Mouse (Mus musculus): ENCODE data around the gene Plekhs1.

The Plekhs1 gene

GRCm38 (mm10) chr19:56461522-56462101, at the start of gene Plekhs1:
Gene Plekhs1 (plus strand): TSS chr19:56461640.
- in situ Hi-C loops (cut with MboI; ENCODE audit: unreplicated experiment in 2 of 2), result no loop called here

- in situ Hi-C loops (cut with MboI; ENCODE audit: unreplicated experiment in 2 of 2), result no loop called here
Measured at GRCm38 (mm10) chr19:56418404-56418803, 43.0 kb upstream of the Plekhs1 start.

- in situ Hi-C loops (cut with MboI; ENCODE audit: unreplicated experiment in 2 of 2), result no loop called here
Measured at GRCm38 (mm10) chr19:56419452-56419851, 42.0 kb upstream of the Plekhs1 start.

- in situ Hi-C loops (cut with MboI; ENCODE audit: unreplicated experiment in 2 of 2), result loop anchor here (5.0 to 10.0 kb wide), 4 partner anchors 357 to 614 kb away; no protein-coding TSS in a partner anchor
Measured at GRCm38 (mm10) chr19:56420345-56420744, 41.1 kb upstream of the Plekhs1 start.

GRCm38 (mm10) chr19:56422476-56423338, 38.7 kb upstream of the Plekhs1 start:
- in situ Hi-C loops (cut with MboI; ENCODE audit: unreplicated experiment in 2 of 2), result loop anchor here (5.0 to 10.0 kb wide), 4 partner anchors 355 to 612 kb away; no protein-coding TSS in a partner anchor

- in situ Hi-C loops (cut with MboI; ENCODE audit: unreplicated experiment in 2 of 2), result loop anchor here (5.0 to 10.0 kb wide), 4 partner anchors 354 to 611 kb away; no protein-coding TSS in a partner anchor
Measured at GRCm38 (mm10) chr19:56423370-56423769, 38.1 kb upstream of the Plekhs1 start.

- in situ Hi-C loops (cut with MboI; ENCODE audit: unreplicated experiment in 2 of 2), result loop anchor here (5.0 to 10.0 kb wide), 4 partner anchors 352 to 610 kb away; no protein-coding TSS in a partner anchor
Measured at GRCm38 (mm10) chr19:56424606-56425395, 36.6 kb upstream of the Plekhs1 start.

GRCm38 (mm10) chr19:56425492-56425891, 35.9 kb upstream of the Plekhs1 start:
- in situ Hi-C loops (cut with MboI; ENCODE audit: unreplicated experiment in 2 of 2), result loop anchor here (5.0 to 10.0 kb wide), 2 partner anchors 482 to 609 kb away; no protein-coding TSS in a partner anchor

GRCm38 (mm10) chr19:56430369-56430768, 31.1 kb upstream of the Plekhs1 start:
- in situ Hi-C loops (cut with MboI; ENCODE audit: unreplicated experiment in 2 of 2), result no loop called here

- in situ Hi-C loops (cut with MboI; ENCODE audit: unreplicated experiment in 2 of 2), result no loop called here
Measured at GRCm38 (mm10) chr19:56432706-56433105, 28.7 kb upstream of the Plekhs1 start.

GRCm38 (mm10) chr19:56433581-56433980, 27.9 kb upstream of the Plekhs1 start:
- in situ Hi-C loops (cut with MboI; ENCODE audit: unreplicated experiment in 2 of 2), result no loop called here

- in situ Hi-C loops (cut with MboI; ENCODE audit: unreplicated experiment in 2 of 2), result no loop called here
Measured at GRCm38 (mm10) chr19:56436380-56436779, 25.1 kb upstream of the Plekhs1 start.

GRCm38 (mm10) chr19:56438357-56439071, 22.9 kb upstream of the Plekhs1 start:
- in situ Hi-C loops (cut with MboI; ENCODE audit: unreplicated experiment in 2 of 2), result no loop called here

GRCm38 (mm10) chr19:56439072-56439434, 22.4 kb upstream of the Plekhs1 start:
- in situ Hi-C loops (cut with MboI; ENCODE audit: unreplicated experiment in 2 of 2), result no loop called here

- in situ Hi-C loops (cut with MboI; ENCODE audit: unreplicated experiment in 2 of 2), result no loop called here
Measured at GRCm38 (mm10) chr19:56443445-56443844, 18.0 kb upstream of the Plekhs1 start.

- in situ Hi-C loops (cut with MboI; ENCODE audit: unreplicated experiment in 2 of 2), result no loop called here
Measured at GRCm38 (mm10) chr19:56448784-56449183, 12.7 kb upstream of the Plekhs1 start.

GRCm38 (mm10) chr19:56449537-56449936, 11.9 kb upstream of the Plekhs1 start:
- in situ Hi-C loops (cut with MboI; ENCODE audit: unreplicated experiment in 2 of 2), result no loop called here

- in situ Hi-C loops (cut with MboI; ENCODE audit: unreplicated experiment in 2 of 2), result no loop called here
Measured at GRCm38 (mm10) chr19:56450892-56451291, 10.5 kb upstream of the Plekhs1 start.

GRCm38 (mm10) chr19:56451867-56452266, 9.6 kb upstream of the Plekhs1 start:
- in situ Hi-C loops (cut with MboI; ENCODE audit: unreplicated experiment in 2 of 2), result no loop called here

GRCm38 (mm10) chr19:56452421-56452820, 9.0 kb upstream of the Plekhs1 start:
- in situ Hi-C loops (cut with MboI; ENCODE audit: unreplicated experiment in 2 of 2), result no loop called here
